Mouse (Mus musculus) forebrain, embryonic 11.5 days (tissue): ENCODE measurements around the gene Spag17. TPM values are rescaled to one million over a fixed set of nuclear protein-coding genes. Genes with fewer than 3 reads are reported as not detected.

ENCODE experiments used
- ATAC-seq: fragments of 200-750 bp; cut with Nextera tagmentation; replicated peaks from 2 replicates; pipeline ENCODE4 v1.8.0; 2017; ENCODE audit warnings: moderate TSS enrichment; ENCODE audit not compliant: low FRiP score
- DNase-seq: peaks from one replicate; pipeline ENCODE4 v3.0.0-alpha.2; 2017; ENCODE audit warnings: low spot score
- H3K27ac ChIP-seq: fragments of 300-500 bp; sonication (generic); 2 replicates; pipeline ENCODE4 v1.5.1; 2014; ENCODE audit warnings: low read depth, low read length
- H3K27me3 ChIP-seq: fragments of 300-500 bp; sonication (generic); 2 replicates; pipeline ENCODE4 v1.6.1; 2014; ENCODE audit warnings: mild to moderate bottlenecking, low read length, mixed read lengths; ENCODE audit not compliant: control insufficient read depth, insufficient read depth
- H3K36me3 ChIP-seq: fragments of 300-500 bp; sonication (generic); 2 replicates; pipeline ENCODE4 v1.6.1; 2014; ENCODE audit warnings: mild to moderate bottlenecking, low read length, moderate library complexity, mixed read lengths; ENCODE audit not compliant: control insufficient read depth, insufficient read depth
- H3K4me1 ChIP-seq: fragments of 300-500 bp; sonication (generic); replicated peaks from 2 replicates; pipeline ENCODE4 v1.6.1; 2014; ENCODE audit warnings: low read length, mixed read lengths; ENCODE audit not compliant: control insufficient read depth, insufficient read depth
- H3K4me2 ChIP-seq: fragments of 300-500 bp; sonication (generic); 2 replicates; pipeline ENCODE4 v1.6.1; 2014; ENCODE audit warnings: low read depth, mild to moderate bottlenecking, low read length, moderate library complexity, mixed read lengths; ENCODE audit not compliant: severe bottlenecking
- H3K4me3 ChIP-seq: fragments of 300-500 bp; sonication (generic); 2 replicates; pipeline ENCODE4 v1.5.1; 2014; ENCODE audit warnings: low read depth, low read length
- H3K9ac ChIP-seq: fragments of 300-500 bp; sonication (generic); 2 replicates; pipeline ENCODE4 v1.6.1; 2014; ENCODE audit warnings: low read length
- H3K9me3 ChIP-seq: fragments of 300-500 bp; sonication (generic); 2 replicates; pipeline ENCODE4 v1.6.1; 2016; ENCODE audit warnings: low read length, mixed read lengths; ENCODE audit not compliant: control insufficient read depth
- WGBS: fragments of 180-500 bp; shearing (Covaris S2); extraction: QIAGEN DNeasy Blood & Tissue Kit; methylation state at CpG from one replicate; pipeline ENCODE4 v1.1.7; 2014; 5-methylcytosine and 5-hydroxymethylcytosine counted together
- polyA plus RNA-seq: library from polyadenylated mRNA; unstranded; fragments of >200 nt; fragmentation: Nextera tagmentation; extraction: Ambion mirVana; gene quantifications from 2 replicates; pipeline ENCODE4 v1.2.1, GENCODE M21; 2014

Spag17 gene
- polyA plus RNA-seq, 1 experiment from 2014 or later = 0.20 TPM

GRCm38 (mm10) chr3:100102386-100103092 lies 217.3 kb downstream of the Spag17 start:
- Histone ChIP-seq H3K27me3 (no peaks in the 10 kb centered on the region), H3K36me3 (no peaks in the 10 kb centered on the region), H3K4me1 (no peaks in the 10 kb centered on the region), H3K9ac (no peak overlapping the region), H3K27ac (no peak overlapping the region), H3K9me3 (no peaks in the 10 kb centered on the region), H3K4me2 (no peak overlapping the region), H3K4me3 (no peak overlapping the region)
- no peak for DNase-seq
- WGBS = 90% methylated on average over 3 of the region's 3 CpGs
- ATAC-seq = no peak

DNA sequence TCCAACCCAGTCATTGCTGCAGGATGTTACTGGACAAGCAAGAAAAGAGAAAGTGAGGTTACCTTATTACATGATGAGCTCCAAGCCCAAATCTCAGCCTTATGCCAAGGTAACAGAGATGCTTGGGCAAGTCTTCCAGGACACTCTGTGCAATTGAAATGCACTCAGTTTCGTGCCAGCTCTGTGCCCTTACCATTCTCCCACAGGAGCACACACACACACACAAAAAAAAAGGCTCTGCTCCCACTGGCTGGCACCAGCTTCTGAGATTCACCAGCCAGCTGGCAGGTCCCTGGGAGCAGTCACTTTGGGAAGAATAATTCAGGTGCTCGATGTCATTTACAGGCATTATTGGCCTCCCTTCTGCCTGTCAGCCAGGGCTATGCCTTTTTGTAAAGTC lies 221.5 kb downstream of the Spag17 start:
- H3K9me3 ChIP-seq = no peaks in the 10 kb centered on the region
- H3K27ac ChIP-seq = no peak overlapping the region
- no peaks in the 10 kb centered on the region for H3K4me1 ChIP-seq
- DNase-seq (no peak), ATAC-seq (no peak)
- no peak overlapping the region for H3K4me3 ChIP-seq
- WGBS = 88% methylated on average over 2 of the region's 2 CpGs
- no peaks in the 10 kb centered on the region for H3K36me3 ChIP-seq
- no peak overlapping the region for H3K4me2 ChIP-seq
- H3K9ac ChIP-seq = no peak overlapping the region
- H3K27me3 ChIP-seq = no peaks in the 10 kb centered on the region

DNA sequence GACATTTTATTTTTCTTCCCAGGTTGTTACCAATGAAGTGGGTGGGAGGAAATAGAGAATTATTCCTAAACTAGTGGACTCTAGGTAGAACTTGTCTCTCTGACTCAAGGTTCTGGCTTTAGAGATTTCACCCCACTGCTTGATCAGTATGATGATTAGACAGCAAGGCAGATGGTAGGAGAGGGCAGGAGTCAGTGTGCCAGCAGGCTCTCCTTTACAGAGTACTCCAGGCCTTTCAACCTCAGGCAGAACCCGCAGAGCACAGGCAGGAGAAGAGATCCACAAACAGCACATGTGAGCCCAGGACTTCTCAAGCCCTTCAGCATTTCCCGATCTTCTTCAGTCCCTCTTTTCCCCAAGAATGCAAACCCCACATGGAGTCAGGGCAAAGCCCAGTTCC lies 233.5 kb downstream of the Spag17 start:
- no peak for ATAC-seq
- H3K9me3 ChIP-seq = no peaks in the 10 kb centered on the region
- no peaks in the 10 kb centered on the region for H3K27me3 ChIP-seq
- H3K4me2 ChIP-seq = no peak overlapping the region
- H3K36me3 ChIP-seq = no peaks in the 10 kb centered on the region
- WGBS = 68% methylated on average over 2 of the region's 2 CpGs
- H3K27ac ChIP-seq = no peak overlapping the region
- no peak for DNase-seq
- H3K4me3 ChIP-seq = no peak overlapping the region
- no peaks in the 10 kb centered on the region for H3K4me1 ChIP-seq
- no peak overlapping the region for H3K9ac ChIP-seq

DNA sequence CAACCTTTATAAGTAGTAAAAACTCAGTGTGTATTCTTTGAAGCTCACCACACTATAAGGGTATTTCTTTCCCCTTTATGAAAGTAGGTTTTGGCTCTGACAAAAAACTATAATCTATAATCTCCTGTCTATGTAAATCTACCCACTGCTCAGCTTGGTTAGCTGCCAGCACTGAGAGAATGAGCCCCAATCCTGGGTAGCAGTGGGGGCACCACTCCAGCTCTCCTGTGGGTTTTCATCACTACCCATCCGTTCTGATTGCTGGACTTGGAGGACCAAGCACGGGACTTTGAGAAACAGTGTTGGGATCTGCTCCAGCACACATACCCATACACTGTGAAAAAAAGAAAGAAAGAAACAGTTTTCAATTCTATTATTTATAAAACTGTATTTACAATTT lies 236.8 kb downstream of the Spag17 start:
- H3K4me2 ChIP-seq = no peak overlapping the region
- no peaks in the 10 kb centered on the region for H3K4me1 ChIP-seq
- 85% methylated on average over 2 of the region's 2 CpGs for WGBS
- H3K27me3 ChIP-seq = no peaks in the 10 kb centered on the region
- H3K9me3 ChIP-seq = no peaks in the 10 kb centered on the region
- H3K9ac ChIP-seq = no peak overlapping the region
- no peak overlapping the region for H3K27ac ChIP-seq
- no peak for DNase-seq
- no peak for ATAC-seq
- no peak overlapping the region for H3K4me3 ChIP-seq
- no peaks in the 10 kb centered on the region for H3K36me3 ChIP-seq

DNA sequence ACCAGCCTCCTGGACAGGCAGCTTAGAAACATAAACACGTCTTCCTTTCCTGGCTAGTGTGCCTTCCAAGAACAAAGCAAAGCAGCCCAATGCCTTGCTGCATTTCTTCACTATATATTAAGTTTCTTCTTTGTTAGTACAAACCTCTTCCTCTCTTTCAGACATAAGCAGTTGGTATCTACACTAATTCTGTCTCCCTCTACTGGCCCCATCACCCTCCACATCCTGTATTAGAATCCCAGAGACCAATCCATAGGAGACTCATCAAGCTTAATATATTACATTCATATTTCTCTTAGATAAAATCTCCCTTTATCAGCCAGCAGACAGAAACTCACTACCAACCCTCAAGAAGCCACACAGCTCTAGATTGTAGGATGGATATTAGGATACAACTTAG lies 237.2 kb downstream of the Spag17 start:
- Histone ChIP-seq H3K4me3 (no peak overlapping the region), H3K4me2 (no peak overlapping the region), H3K36me3 (no peaks in the 10 kb centered on the region), H3K27ac (no peak overlapping the region), H3K9me3 (no peaks in the 10 kb centered on the region), H3K9ac (no peak overlapping the region), H3K27me3 (no peaks in the 10 kb centered on the region), H3K4me1 (no peaks in the 10 kb centered on the region)
- ATAC-seq (no peak), DNase-seq (no peak)
- 71% methylated on average over 1 of the region's 1 CpGs for WGBS

- Histone ChIP-seq H3K9ac (peak overlapping the region; percentile 73; the same call in 1 of the 2 replicates), H3K4me2 (peak overlapping the region; percentile 52), H3K9me3 (no peaks in the 10 kb centered on the region), H3K27ac (no peak overlapping the region), H3K4me1 (peaks cover 7% of the 10 kb centered on the region; the same call in 1 of the 2 replicates), H3K4me3 (peak overlapping the region; percentile 83; the same call in 1 of the 2 replicates), H3K36me3 (peaks cover 7% of the 10 kb centered on the region; the same call in 1 of the 2 replicates), H3K27me3 (no peaks in the 10 kb centered on the region)
- 90% methylated on average over 15 of the region's 15 CpGs for WGBS
- ATAC-seq (no peak), DNase-seq (no peak)
These were observed 275.7 kb downstream of the Spag17 start for GRCm38 (mm10) chr3:100160682-100161445.

GRCm38 (mm10) chr3:100161665-100162314 lies 276.6 kb downstream of the Spag17 start:
- peak overlapping the region; percentile 73 for H3K9ac ChIP-seq
- ATAC-seq (no peak), DNase-seq (no peak)
- H3K27me3 ChIP-seq = no peaks in the 10 kb centered on the region
- WGBS = 2% methylated on average over 35 of the region's 35 CpGs
- H3K4me3 ChIP-seq = peak overlapping the region; percentile 83
- no peak overlapping the region for H3K27ac ChIP-seq
- peaks cover 7% of the 10 kb centered on the region; the same call in 1 of the 2 replicates for H3K4me1 ChIP-seq
- H3K4me2 ChIP-seq = peak overlapping the region; percentile 52
- H3K36me3 ChIP-seq = peaks cover 3% of the 10 kb centered on the region; the same call in 1 of the 2 replicates
- no peaks in the 10 kb centered on the region for H3K9me3 ChIP-seq

GRCm38 (mm10) chr3:100162315-100163105 lies 277.3 kb downstream of the Spag17 start, which contains the start of the genes Gdap2 and Wdr3:
TSS of gene Gdap2 (plus strand) at chr3:100162381.
TSS of gene Wdr3 (minus strand) at chr3:100162407.
- H3K4me1 ChIP-seq = peaks cover 7% of the 10 kb centered on the region; the same call in 1 of the 2 replicates
- H3K27ac ChIP-seq = peak within 1 kb of the TSS; percentile 76; the same call in 1 of the 2 replicates
- H3K9me3 ChIP-seq = no peaks in the 10 kb centered on the region
- under 1% methylated on average over 55 of the region's 55 CpGs for WGBS
- H3K9ac ChIP-seq = peak within 1 kb of the TSS; percentile 73
- H3K36me3 ChIP-seq = peaks cover 3% of the 10 kb centered on the region; the same call in 1 of the 2 replicates
- ATAC-seq (peak; percentile 97), DNase-seq (peak; percentile 93)
- peak within 1 kb of the TSS; percentile 83 for H3K4me3 ChIP-seq
- H3K4me2 ChIP-seq = peak within 1 kb of the TSS; percentile 60
- no peaks in the 10 kb centered on the region for H3K27me3 ChIP-seq
